Mouse (Mus musculus) limb, embryonic 14.5 days (tissue): ENCODE results near the gene Morc1. TPM values are rescaled to one million over a fixed set of nuclear protein-coding genes. Genes with fewer than 3 reads are reported as not detected.

Experiments used
- ATAC-seq: fragments of 200-750 bp; cut with Nextera tagmentation; 2 replicates; pipeline ENCODE4 v1.8.0; 2017; ENCODE audit warnings: low read depth, moderate number of reproducible peaks, moderate TSS enrichment; ENCODE audit not compliant: low FRiP score
- DNase-seq: peaks from one replicate; pipeline ENCODE4 v3.0.0-alpha.2; 2015; ENCODE audit warnings: low spot score
- H3K27ac ChIP-seq: fragments of 300-500 bp; sonication (generic); replicated peaks from 2 replicates; pipeline ENCODE4 v1.5.1; 2014; ENCODE audit warnings: low read depth, mild to moderate bottlenecking, low read length, moderate library complexity, mixed read lengths
- H3K27me3 ChIP-seq: fragments of 300-500 bp; sonication (generic); 2 replicates; pipeline ENCODE4 v1.6.1; 2014; ENCODE audit warnings: low read length, mixed read lengths; ENCODE audit not compliant: control insufficient read depth, insufficient read depth
- H3K36me3 ChIP-seq: fragments of 300-500 bp; sonication (generic); 2 replicates; pipeline ENCODE4 v1.6.1; 2014; ENCODE audit warnings: mild to moderate bottlenecking, low read length, moderate library complexity, mixed read lengths; ENCODE audit not compliant: control insufficient read depth, insufficient read depth
- H3K4me1 ChIP-seq: fragments of 300-500 bp; sonication (generic); 2 replicates; pipeline ENCODE4 v1.6.1; 2014; ENCODE audit warnings: antibody characterized with exemption, low read length, mixed read lengths; ENCODE audit not compliant: control insufficient read depth, insufficient read depth
- H3K4me2 ChIP-seq: fragments of 300-500 bp; sonication (generic); replicated peaks from 2 replicates; pipeline ENCODE4 v1.6.1; 2014; ENCODE audit warnings: low read depth, mild to moderate bottlenecking, low read length, moderate library complexity; ENCODE audit not compliant: severe bottlenecking
- H3K4me3 ChIP-seq: fragments of 300-500 bp; sonication (generic); replicated peaks from 2 replicates; pipeline ENCODE4 v1.5.1; 2014; ENCODE audit warnings: low read length
- H3K9ac ChIP-seq: fragments of 300-500 bp; sonication (generic); 2 replicates; pipeline ENCODE4 v1.6.1; 2014; ENCODE audit warnings: mild to moderate bottlenecking, low read depth, low read length, moderate library complexity; ENCODE audit not compliant: severe bottlenecking
- H3K9me3 ChIP-seq: fragments of 300-500 bp; sonication (generic); 2 replicates; pipeline ENCODE4 v1.6.1; 2016; ENCODE audit warnings: low read length; ENCODE audit not compliant: control insufficient read depth
- POLR2A ChIP-seq: fragments of 200-500 bp; IDR thresholded peaks from 2 replicates; pipeline ENCODE4 v1.8.0; 2012; ENCODE audit warnings: inconsistent platforms, mild to moderate bottlenecking, moderate library complexity, borderline replicate concordance; ENCODE audit not compliant: insufficient read depth, insufficient read length; ENCODE audit errors: extremely low read depth
- WGBS: fragments of 180-500 bp; shearing (Covaris S2); extraction: QIAGEN DNeasy Blood & Tissue Kit; methylation state at CpG from one replicate; pipeline ENCODE4 v1.1.7; 2014; 5-methylcytosine and 5-hydroxymethylcytosine counted together
- polyA plus RNA-seq, 2 experiments: library from polyadenylated mRNA; depleted of rRNA in 1 of 2; stranded (reverse) in 1 of 2; unstranded in 1 of 2; fragments of >200 nt; fragmentation: Nextera tagmentation in 1 of 2; extraction: Ambion mirVana in 1 of 2; gene quantifications; 2 replicates each; pipeline versions ENCODE4 v1.2.1 to v1.2.3; 2012 to 2014

Gene Morc1
- polyA plus RNA-seq, 2 experiments = 0.09 to 0.30 TPM

- H3K9me3 ChIP-seq = no peaks in the 10 kb centered on the region
- DNase-seq (no peak), ATAC-seq (no peak)
- H3K4me1 ChIP-seq = no peaks in the 10 kb centered on the region
- no peak overlapping the region for H3K4me2 ChIP-seq
- H3K4me3 ChIP-seq = no peak overlapping the region
- WGBS = 82% methylated on average over 10 of the region's 10 CpGs
- no peak for TF ChIP-seq POLR2A
- no peaks in the 10 kb centered on the region for H3K36me3 ChIP-seq
- H3K27me3 ChIP-seq = no peaks in the 10 kb centered on the region
- no peak overlapping the region for H3K27ac ChIP-seq
- H3K9ac ChIP-seq = no peak overlapping the region
Measured at GRCm38 (mm10) chr16:48473396-48473795, 42.4 kb downstream of the Morc1 start.

GRCm38 (mm10) chr16:48474896-48475802 is 44.1 kb downstream of the Morc1 start:
- TF ChIP-seq POLR2A = no peak
- H3K36me3 ChIP-seq = no peaks in the 10 kb centered on the region
- no peak overlapping the region for H3K27ac ChIP-seq
- DNase-seq = no peak
- H3K4me2 ChIP-seq = no peak overlapping the region
- no peaks in the 10 kb centered on the region for H3K4me1 ChIP-seq
- H3K9me3 ChIP-seq = no peaks in the 10 kb centered on the region
- H3K4me3 ChIP-seq = no peak overlapping the region
- H3K9ac ChIP-seq = no peak overlapping the region
- no peak for ATAC-seq
- no peaks in the 10 kb centered on the region for H3K27me3 ChIP-seq
- WGBS = 62% methylated on average over 4 of the region's 4 CpGs

GRCm38 (mm10) chr16:48479266-48479848 is 48.3 kb downstream of the Morc1 start:
- Histone ChIP-seq H3K36me3 (no peaks in the 10 kb centered on the region), H3K27me3 (no peaks in the 10 kb centered on the region), H3K4me1 (no peaks in the 10 kb centered on the region), H3K4me2 (no peak overlapping the region), H3K4me3 (no peak overlapping the region), H3K27ac (no peak overlapping the region), H3K9ac (no peak overlapping the region), H3K9me3 (no peaks in the 10 kb centered on the region)
- TF ChIP-seq POLR2A = no peak
- DNase-seq = no peak
- WGBS = 72% methylated on average over 8 of the region's 8 CpGs
- no peak for ATAC-seq

GRCm38 (mm10) chr16:48516776-48517499 is 85.9 kb downstream of the Morc1 start:
- H3K9me3 ChIP-seq = no peaks in the 10 kb centered on the region
- H3K27me3 ChIP-seq = no peaks in the 10 kb centered on the region
- H3K4me3 ChIP-seq = no peak overlapping the region
- H3K27ac ChIP-seq = no peak overlapping the region
- no peak for ATAC-seq
- no peaks in the 10 kb centered on the region for H3K36me3 ChIP-seq
- no peak for TF ChIP-seq POLR2A
- DNase-seq = no peak
- H3K9ac ChIP-seq = no peak overlapping the region
- H3K4me2 ChIP-seq = no peak overlapping the region
- no peaks in the 10 kb centered on the region for H3K4me1 ChIP-seq
- 77% methylated on average over 5 of the region's 5 CpGs for WGBS

- no peak for DNase-seq
- TF ChIP-seq POLR2A = no peak
Measured at GRCm38 (mm10) chr16:48519569-48519968, 88.5 kb downstream of the Morc1 start.

More at GRCm38 (mm10) chr16:48519569-48519968, 88.5 kb downstream of the Morc1 start:
- H3K36me3 ChIP-seq = no peaks in the 10 kb centered on the region
- H3K9me3 ChIP-seq = no peaks in the 10 kb centered on the region
- no peak overlapping the region for H3K27ac ChIP-seq
- no peak overlapping the region for H3K4me2 ChIP-seq
- H3K4me3 ChIP-seq = no peak overlapping the region
- no peaks in the 10 kb centered on the region for H3K4me1 ChIP-seq
- no peak overlapping the region for H3K9ac ChIP-seq
- H3K27me3 ChIP-seq = no peaks in the 10 kb centered on the region
- no peak for ATAC-seq
